Mouse (Mus musculus) gonadal fat pad, adult 2 months (tissue): ENCODE data around the gene Rps11. TPM values are rescaled to one million over a fixed set of nuclear protein-coding genes. Genes with fewer than 3 reads are reported as not detected.
"Not testable (repeated sequence)": the region's sequence is repeated elsewhere in the genome, so short reads cannot be mapped to it uniquely, and the experiment has no call there.

ENCODE experiments used
- DNase-seq: peaks from one replicate; pipeline ENCODE4 v3.0.0-alpha.2; 2012; ENCODE audit warnings: low read depth
- polyA plus RNA-seq: library from polyadenylated mRNA; depleted of rRNA; stranded (reverse); fragments of >200 nt; gene quantifications from 2 replicates; pipeline ENCODE4 v1.2.3, GENCODE M21; 2012; rRNA removed

The Rps11 gene
- 218 and 429 TPM in 2 replicates for polyA plus RNA-seq

GRCm38 (mm10) chr7:45124224-45125143 lies at the start of gene Rps11:
Gene Rps11 (minus strand): TSS chr7:45124439.
- DNase-seq: peak; percentile 95

- DNase-seq: not testable (repeated sequence)
Observed at GRCm38 (mm10) chr7:45173772-45174171, 49.5 kb upstream of the Rps11 start.

- DNase-seq: no peak
Observed at GRCm38 (mm10) chr7:45172974-45173373, 48.7 kb upstream of the Rps11 start.

- DNase-seq: no peak
Observed at GRCm38 (mm10) chr7:45169495-45169894, 45.3 kb upstream of the Rps11 start.

GRCm38 (mm10) chr7:45168656-45169055 lies 44.4 kb upstream of the Rps11 start:
- DNase-seq: no peak

- DNase-seq: no peak
Observed at GRCm38 (mm10) chr7:45167761-45168445, 43.7 kb upstream of the Rps11 start.

- no peak for DNase-seq
Observed at GRCm38 (mm10) chr7:45166950-45167401, 42.7 kb upstream of the Rps11 start.

- DNase-seq: no peak
Observed at GRCm38 (mm10) chr7:45165701-45166100, 41.5 kb upstream of the Rps11 start.

- DNase-seq: no peak
Observed at GRCm38 (mm10) chr7:45164833-45165232, 40.6 kb upstream of the Rps11 start.

- no peak for DNase-seq
Observed at GRCm38 (mm10) chr7:45163735-45164490, 39.7 kb upstream of the Rps11 start, which contains the start of gene Slc17a7. Gene Slc17a7 (plus strand): TSS chr7:45163949.

- DNase-seq: no peak
Observed at GRCm38 (mm10) chr7:45162996-45163615, 38.9 kb upstream of the Rps11 start.

GRCm38 (mm10) chr7:45162551-45162950 lies 38.3 kb upstream of the Rps11 start:
- no peak for DNase-seq

- DNase-seq: no peak
Observed at GRCm38 (mm10) chr7:45161612-45162473, 37.6 kb upstream of the Rps11 start.

- no peak for DNase-seq
Observed at GRCm38 (mm10) chr7:45160866-45161265, 36.6 kb upstream of the Rps11 start.

- no peak for DNase-seq
Observed at GRCm38 (mm10) chr7:45160316-45160800, 36.1 kb upstream of the Rps11 start.

- DNase-seq: no peak
Observed at GRCm38 (mm10) chr7:45158991-45159390, 34.8 kb upstream of the Rps11 start.

- no peak for DNase-seq
Observed at GRCm38 (mm10) chr7:45157459-45157858, 33.2 kb upstream of the Rps11 start.

- DNase-seq: no peak
Observed at GRCm38 (mm10) chr7:45156206-45156605, 32.0 kb upstream of the Rps11 start.

GRCm38 (mm10) chr7:45155590-45155989 lies 31.4 kb upstream of the Rps11 start:
- DNase-seq: no peak

GRCm38 (mm10) chr7:45154993-45155514 lies 30.8 kb upstream of the Rps11 start:
- no peak for DNase-seq
